ENCODE assay signal across 31 mouse cellular contexts in genomic region chr4:80369057-80369456, GRCm38 (mm10).
"Had no signal": no experiment of that assay in that cellular context is flagged by ENCODE, and none has a peak within 500 bp of the region (broad histone marks: within the 10 kb centered on the region; RNA-seq: fewer than 3 reads in every experiment).

No protein-coding gene starts in this region.

- H3K4me3 ChIP-seq: heart, embryonic 10.5 days; heart, embryonic 12.5 days; heart, embryonic 13.5 days; heart, embryonic 15.5 days; hindbrain, embryonic 10.5 days; hindbrain, embryonic 12.5 days; hindbrain, embryonic 13.5 days; hindbrain, embryonic 15.5 days; intestine, embryonic 15.5 days; kidney, embryonic 15.5 days; layer of hippocampus, adult 2 months; left cerebral cortex, adult 2 months had no signal

- H3K4me2 ChIP-seq: heart, embryonic 11.5 days; heart, embryonic 12.5 days; heart, embryonic 13.5 days; heart, embryonic 15.5 days; hindbrain, embryonic 12.5 days; hindbrain, embryonic 13.5 days; hindbrain, embryonic 14.5 days; hindbrain, embryonic 15.5 days; intestine, embryonic 15.5 days; kidney, embryonic 15.5 days had no signal

- H3K27me3 ChIP-seq: heart, embryonic 12.5 days; heart, embryonic 13.5 days; heart, embryonic 15.5 days; hindbrain, embryonic 12.5 days; hindbrain, embryonic 13.5 days; hindbrain, embryonic 15.5 days; intestine, embryonic 15.5 days; kidney, embryonic 15.5 days had no signal

- H3K36me3 ChIP-seq: heart, embryonic 10.5 days; heart, embryonic 12.5 days; heart, embryonic 13.5 days; heart, embryonic 15.5 days; hindbrain, embryonic 10.5 days; hindbrain, embryonic 12.5 days; hindbrain, embryonic 13.5 days; hindbrain, embryonic 15.5 days; intestine, embryonic 15.5 days; kidney, embryonic 15.5 days had no signal

- H3K4me1 ChIP-seq: heart, embryonic 10.5 days; heart, embryonic 12.5 days; heart, embryonic 13.5 days; heart, embryonic 15.5 days; hindbrain, embryonic 10.5 days; hindbrain, embryonic 12.5 days; hindbrain, embryonic 13.5 days; hindbrain, embryonic 15.5 days; intestine, embryonic 15.5 days; kidney, embryonic 15.5 days had no signal

- H3K9ac ChIP-seq: heart, embryonic 12.5 days; heart, embryonic 13.5 days; heart, embryonic 15.5 days; hindbrain, embryonic 12.5 days; hindbrain, embryonic 13.5 days; hindbrain, embryonic 14.5 days; hindbrain, embryonic 15.5 days; intestine, embryonic 15.5 days; kidney, embryonic 15.5 days had no signal

- DNase-seq: heart, postnatal 10 days; heart, postnatal 14 days; heart, postnatal 36 days; heart, postnatal 4 days; kidney, adult 11 months; kidney, adult 2 months; kidney, adult 8-10 months; kidney, adult 9 months; kidney, postnatal 10 days; kidney, postnatal 14 days; kidney, postnatal 25 days; kidney, postnatal 36 days; kidney, postnatal 4 days; layer of hippocampus, adult 9-11 months; layer of hippocampus, postnatal 36 days had no signal

- H3K9me3 ChIP-seq: heart, embryonic 10.5 days; heart, embryonic 12.5 days; heart, embryonic 13.5 days; heart, embryonic 15.5 days; hindbrain, embryonic 10.5 days; hindbrain, embryonic 12.5 days; hindbrain, embryonic 13.5 days; hindbrain, embryonic 15.5 days; intestine, embryonic 15.5 days; kidney, embryonic 15.5 days had no signal

- H3K27ac ChIP-seq: heart, embryonic 10.5 days; heart, embryonic 13.5 days; heart, embryonic 15.5 days; hindbrain, embryonic 10.5 days; hindbrain, embryonic 12.5 days; hindbrain, embryonic 13.5 days; hindbrain, embryonic 14.5 days; hindbrain, embryonic 15.5 days; hindbrain, postnatal 0 days; intestine, embryonic 15.5 days; kidney, embryonic 15.5 days; kidney, postnatal 0 days; layer of hippocampus, adult 2 months; left cerebral cortex, adult 2 months had no signal
